Mouse (Mus musculus) embryonic fibroblast, embryonic 13.5 days (primary cell): ENCODE data around the gene Olfr113.

ENCODE experiments used
- CTCF ChIP-seq: IDR thresholded peaks from 2 replicates; pipeline ENCODE4 v1.5.1; 2011; ENCODE audit warnings: mild to moderate bottlenecking, control low read depth, low read length, moderate library complexity, borderline replicate concordance; ENCODE audit not compliant: insufficient read depth
- POLR2A ChIP-seq: IDR thresholded peaks from 2 replicates; pipeline ENCODE4 v1.6.1; 2011; ENCODE audit warnings: low read depth, mild to moderate bottlenecking, control low read depth, low read length, moderate library complexity

DNA sequence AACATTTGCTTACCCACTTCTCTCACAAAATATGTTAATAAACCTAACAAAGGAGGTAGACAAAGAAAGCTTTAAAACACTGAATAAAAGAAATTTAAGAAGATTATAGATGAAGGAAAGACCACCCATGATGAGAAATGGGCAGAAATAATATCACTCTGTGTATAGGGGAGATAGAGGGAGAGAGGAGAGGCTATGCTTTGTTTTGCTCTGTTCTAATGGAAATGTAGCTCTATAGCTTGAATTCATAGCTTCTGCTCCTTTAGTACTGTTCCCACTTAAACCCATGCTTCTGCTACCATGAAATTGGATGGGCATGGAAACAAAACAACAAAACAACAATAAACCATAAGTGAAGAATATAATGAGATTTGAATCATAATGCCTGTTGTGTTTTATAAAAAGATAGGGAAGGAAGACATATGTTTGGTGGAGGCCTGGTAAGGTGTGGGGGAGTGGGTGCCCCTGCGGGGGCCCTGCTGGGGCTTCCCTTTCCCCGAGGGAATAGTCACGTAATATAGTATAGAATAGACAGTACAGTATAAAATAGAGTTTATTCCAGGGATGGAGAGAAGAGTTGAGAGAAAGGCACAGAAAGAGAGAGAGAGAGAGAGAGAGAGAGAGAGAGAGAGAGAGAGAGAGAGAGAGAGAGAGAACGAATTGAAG, 35.9 kb downstream of the Olfr113 start:
- no peak for TF ChIP-seq POLR2A
- no peak for TF ChIP-seq CTCF
